Mouse (Mus musculus) CH12.LX (cell line): ENCODE data around the gene Dennd5a.

Experiments used
- CHD2 ChIP-seq: IDR thresholded peaks from 2 replicates; pipeline ENCODE4 v1.6.1; 2011; ENCODE audit warnings: low read length, improper control_type of control experiment
- CTCF ChIP-seq, 2 experiments: IDR thresholded peaks in 1 of 2; conservative IDR thresholded peaks in 1 of 2; 2 replicates each; pipeline ENCODE4 v1.5.1; 2011 to 2012; ENCODE audit warnings: low read depth in 2 of 2, low read length in 2 of 2, improper control_type of control experiment in 1 of 2, inconsistent platforms in 1 of 2, mild to moderate bottlenecking in 1 of 2, moderate library complexity in 1 of 2
- GABPA ChIP-seq: IDR thresholded peaks from 2 replicates; pipeline ENCODE4 v1.6.1; 2012; ENCODE audit warnings: low read depth, low read length, improper control_type of control experiment, inconsistent platforms; ENCODE audit not compliant: insufficient replicate concordance
- MAFK ChIP-seq: IDR thresholded peaks from 2 replicates; pipeline ENCODE4 v1.6.1; 2011; ENCODE audit warnings: low read length, improper control_type of control experiment; ENCODE audit not compliant: insufficient replicate concordance
- MXI1 ChIP-seq: IDR thresholded peaks from 2 replicates; pipeline ENCODE4 v1.6.1; 2011; ENCODE audit warnings: mild to moderate bottlenecking, low read depth, low read length, improper control_type of control experiment
- POLR2A ChIP-seq: IDR thresholded peaks from 2 replicates; pipeline ENCODE4 v1.6.1; 2011; ENCODE audit warnings: low read depth, mild to moderate bottlenecking, improper control_type of control experiment, low read length
- TBP ChIP-seq: conservative IDR thresholded peaks from 2 replicates; pipeline ENCODE4 v1.6.1; 2011; ENCODE audit warnings: low read depth, low read length, improper control_type of control experiment
- TCF12 ChIP-seq: IDR thresholded peaks from 2 replicates; pipeline ENCODE4 v1.6.1; 2014; ENCODE audit warnings: low read depth, mild to moderate bottlenecking, inconsistent platforms, low read length, improper control_type of control experiment
- ZMIZ1 ChIP-seq: IDR thresholded peaks from 2 replicates; pipeline ENCODE4 v1.6.1; 2012; ENCODE audit warnings: low read depth, mild to moderate bottlenecking, inconsistent platforms, low read length, improper control_type of control experiment

DNA sequence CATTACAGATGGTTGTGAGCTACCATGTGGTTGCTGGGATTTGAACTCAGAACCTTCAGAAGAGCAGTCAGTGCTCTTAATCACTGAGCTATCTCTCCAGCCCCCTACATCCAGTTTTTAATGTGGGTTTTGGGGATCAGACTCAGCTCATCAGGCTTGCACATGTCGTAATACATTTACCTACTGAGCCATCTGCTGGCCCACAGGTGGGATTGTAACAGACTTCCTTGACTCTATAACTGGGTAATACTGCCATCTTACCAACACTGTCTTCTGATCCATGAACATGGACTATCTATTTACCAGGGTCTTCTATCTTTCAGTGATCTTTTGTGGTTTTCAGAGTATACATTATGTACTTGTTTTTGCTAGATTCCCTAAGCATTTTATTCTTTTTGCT, 74.0 kb downstream of the Dennd5a start:
- no peak for TF ChIP-seq ZMIZ1
- no peak for TF ChIP-seq TCF12
- TF ChIP-seq MXI1: no peak
- no peak for TF ChIP-seq GABPA
- no peak for TF ChIP-seq POLR2A
- no peak for TF ChIP-seq MAFK
- TF ChIP-seq TBP: no peak
- TF ChIP-seq CTCF (conservative IDR thresholded peaks at IDR 0.05 in 1 of 2, IDR thresholded peaks at IDR 0.05 in 1 of 2; ENCODE audit: low read depth in 2 of 2, low read length in 2 of 2): peak in 1 of 2 experiments; percentile 13; a peak in 2 of 4 replicates
- TF ChIP-seq CHD2: no peak
